Mouse (Mus musculus) embryonic fibroblast, embryonic 13.5 days (primary cell): ENCODE results near the gene Pde4a.

Experiments
- CTCF ChIP-seq: IDR thresholded peaks from 2 replicates; pipeline ENCODE4 v1.5.1; 2011; ENCODE audit warnings: mild to moderate bottlenecking, control low read depth, low read length, moderate library complexity, borderline replicate concordance; ENCODE audit not compliant: insufficient read depth
- POLR2A ChIP-seq: IDR thresholded peaks from 2 replicates; pipeline ENCODE4 v1.6.1; 2011; ENCODE audit warnings: low read depth, mild to moderate bottlenecking, control low read depth, low read length, moderate library complexity

- TF ChIP-seq POLR2A (no peak), CTCF (no peak)
These were observed 39.3 kb upstream of the Pde4a start for GRCm38 (mm10) chr9:21126259-21126627.
